Mouse (Mus musculus) kidney, adult 2 months (tissue): Measurements from ENCODE around the gene Sp110. TPM values are rescaled to one million over a fixed set of nuclear protein-coding genes. Genes with fewer than 3 reads are reported as not detected.
"Not testable (repeated sequence)": the region's sequence is repeated elsewhere in the genome, so short reads cannot be mapped to it uniquely, and the experiment has no call there.

Experiments used
- DNase-seq: peaks from one replicate; pipeline ENCODE4 v3.0.0; 2021
- H3K27ac ChIP-seq: fragments of 200-500 bp; 2 replicates; pipeline ENCODE4 v1.5.1; 2012; ENCODE audit warnings: low read depth, low read length, control low read depth, inconsistent platforms; ENCODE audit not compliant: insufficient read depth
- H3K27me3 ChIP-seq: fragments of 200-500 bp; replicated peaks from 2 replicates; pipeline ENCODE4 v1.6.1; 2012; ENCODE audit warnings: mild to moderate bottlenecking, moderate library complexity, low read length, inconsistent platforms; ENCODE audit not compliant: control insufficient read depth, insufficient read depth
- H3K36me3 ChIP-seq: fragments of 200-500 bp; 2 replicates; pipeline ENCODE4 v1.6.1; 2012; ENCODE audit warnings: mild to moderate bottlenecking, moderate library complexity, low read length, inconsistent platforms; ENCODE audit not compliant: control insufficient read depth, insufficient read depth
- H3K4me1 ChIP-seq: fragments of 200-500 bp; 2 replicates; pipeline ENCODE4 v1.6.1; 2011; ENCODE audit warnings: low read length; ENCODE audit not compliant: control insufficient read depth, insufficient read depth
- H3K4me3 ChIP-seq: fragments of 200-500 bp; 2 replicates; pipeline ENCODE4 v1.5.1; 2011; ENCODE audit warnings: mild to moderate bottlenecking, low read depth, low read length, control low read depth; ENCODE audit not compliant: insufficient read depth
- WGBS: fragments of 180-500 bp; shearing (Covaris S2); methylation state at CpG from one replicate; pipeline ENCODE4 v1.1.7; 2018; 5-methylcytosine and 5-hydroxymethylcytosine counted together
- polyA plus RNA-seq: library from polyadenylated mRNA; depleted of rRNA; stranded (reverse); fragments of >200 nt; gene quantifications from 2 replicates; pipeline ENCODE4 v1.2.3, GENCODE M21; 2012; rRNA removed

The Sp110 gene
- polyA plus RNA-seq, result 5.3 and 10.6 TPM in 2 replicates

GRCm38 (mm10) chr1:85598271-85599012, at the start of gene Sp110:
Sp110 (minus strand) TSS chr1:85598817.
- H3K27ac ChIP-seq, H3K36me3 ChIP-seq, H3K27me3 ChIP-seq, H3K4me1 ChIP-seq: not testable (repeated sequence)
- H3K4me3 ChIP-seq, result peak within 1 kb of the TSS; percentile 15; the same call in 1 of the 2 replicates
- DNase-seq, result peak; percentile 26
- WGBS, result 64% methylated on average over 17 of the region's 17 CpGs

- not testable (repeated sequence) for H3K27ac ChIP-seq, H3K4me3 ChIP-seq, H3K4me1 ChIP-seq, H3K27me3 ChIP-seq, DNase-seq, H3K36me3 ChIP-seq
- 83% methylated on average over 4 of the region's 4 CpGs for WGBS
These were observed 39.5 kb upstream of the Sp110 start for GRCm38 (mm10) chr1:85638144-85638543.

GRCm38 (mm10) chr1:85636936-85637335, 38.3 kb upstream of the Sp110 start:
- not testable (repeated sequence) for H3K27ac ChIP-seq, DNase-seq, H3K36me3 ChIP-seq, H3K27me3 ChIP-seq, H3K4me1 ChIP-seq, H3K4me3 ChIP-seq
- 63% methylated on average over 3 of the region's 3 CpGs for WGBS

GRCm38 (mm10) chr1:85618689-85619088, 20.1 kb upstream of the Sp110 start:
- not testable (repeated sequence) for H3K4me1 ChIP-seq, H3K27me3 ChIP-seq, DNase-seq, H3K4me3 ChIP-seq, H3K36me3 ChIP-seq, H3K27ac ChIP-seq
- 76% methylated on average over 1 of the region's 1 CpGs for WGBS

GRCm38 (mm10) chr1:85617161-85617560, 18.5 kb upstream of the Sp110 start:
- not testable (repeated sequence) for H3K4me3 ChIP-seq, H3K4me1 ChIP-seq, H3K27me3 ChIP-seq, H3K36me3 ChIP-seq, DNase-seq, H3K27ac ChIP-seq
- 59% methylated on average over 4 of the region's 5 CpGs for WGBS

- 61% methylated on average over 3 of the region's 3 CpGs for WGBS
- not testable (repeated sequence) for H3K4me1 ChIP-seq
These were observed 17.2 kb upstream of the Sp110 start for GRCm38 (mm10) chr1:85615819-85616218.

GRCm38 (mm10) chr1:85615096-85615495, 16.5 kb upstream of the Sp110 start:
- not testable (repeated sequence) for H3K27ac ChIP-seq, H3K4me1 ChIP-seq, H3K27me3 ChIP-seq, H3K4me3 ChIP-seq, DNase-seq, H3K36me3 ChIP-seq
- 89% methylated on average over 3 of the region's 3 CpGs for WGBS

More at GRCm38 (mm10) chr1:85615819-85616218, 17.2 kb upstream of the Sp110 start:
- not testable (repeated sequence) for H3K4me3 ChIP-seq, H3K27me3 ChIP-seq, H3K27ac ChIP-seq, DNase-seq, H3K36me3 ChIP-seq

GRCm38 (mm10) chr1:85610581-85610980, 12.0 kb upstream of the Sp110 start:
- no CpG with 5 or more reads among the region's 4 CpGs for WGBS
- H3K36me3 ChIP-seq, H3K27ac ChIP-seq, H3K4me1 ChIP-seq, H3K27me3 ChIP-seq, DNase-seq, H3K4me3 ChIP-seq: not testable (repeated sequence)

- H3K36me3 ChIP-seq, H3K4me1 ChIP-seq, H3K4me3 ChIP-seq, H3K27me3 ChIP-seq, DNase-seq, H3K27ac ChIP-seq: not testable (repeated sequence)
- WGBS, result 79% methylated on average over 4 of the region's 4 CpGs
These were observed 9.7 kb upstream of the Sp110 start for GRCm38 (mm10) chr1:85608361-85608760.

- H3K4me1 ChIP-seq, H3K27ac ChIP-seq, DNase-seq, H3K27me3 ChIP-seq, H3K4me3 ChIP-seq, H3K36me3 ChIP-seq: not testable (repeated sequence)
- no CpG with 5 or more reads among the region's 1 CpGs for whole genome bisulfite sequencing
These were observed 5.7 kb upstream of the Sp110 start for GRCm38 (mm10) chr1:85604341-85604740.

GRCm38 (mm10) chr1:85600794-85601193, 2.2 kb upstream of the Sp110 start:
- 55% methylated on average over 4 of the region's 4 CpGs for WGBS
- H3K4me3 ChIP-seq, H3K36me3 ChIP-seq, H3K27me3 ChIP-seq, H3K4me1 ChIP-seq, H3K27ac ChIP-seq: not testable (repeated sequence)
- peak; percentile 33 for DNase-seq
